Mouse (Mus musculus) telencephalon, adult 2 months (tissue): Measurements from ENCODE around the gene Mak.
"Not testable (repeated sequence)": the region's sequence is repeated elsewhere in the genome, so short reads cannot be mapped to it uniquely, and the experiment has no call there.

ENCODE experiments used
- DNase-seq: peaks from one replicate; pipeline ENCODE4 v3.0.0-alpha.2; 2011; ENCODE audit warnings: low read depth, low spot score

Mak gene

GRCm38 (mm10) chr13:41000140-41000925, 79.2 kb downstream of the Mak start:
- no peak for DNase-seq

GRCm38 (mm10) chr13:40998537-40998936, 81.0 kb downstream of the Mak start:
- DNase-seq: not testable (repeated sequence)

- no peak for DNase-seq
Observed at GRCm38 (mm10) chr13:40994487-40995263, 84.8 kb downstream of the Mak start.

GRCm38 (mm10) chr13:40988418-40988817, 91.1 kb downstream of the Mak start:
- no peak for DNase-seq

GRCm38 (mm10) chr13:40987608-40988303, 91.8 kb downstream of the Mak start:
- DNase-seq: not testable (repeated sequence)

- no peak for DNase-seq
Observed at GRCm38 (mm10) chr13:40986081-40986480, 93.4 kb downstream of the Mak start.

GRCm38 (mm10) chr13:40982759-40983158, 96.7 kb downstream of the Mak start:
- no peak for DNase-seq

- DNase-seq: no peak
Observed at GRCm38 (mm10) chr13:40979321-40979720, 100.2 kb downstream of the Mak start.

GRCm38 (mm10) chr13:40978652-40979051, 100.9 kb downstream of the Mak start:
- no peak for DNase-seq

GRCm38 (mm10) chr13:40977609-40978008, 101.9 kb downstream of the Mak start:
- DNase-seq: no peak
